Mouse (Mus musculus): ENCODE data around the gene Mfap5.

GRCm38 (mm10) chr6:122560427-122560826, 54.8 kb downstream of the Mfap5 start:
- TF ChIP-seq CTCF (IDR thresholded peaks at IDR 0.05; ENCODE audit: low read depth) (peak; percentile 90), EP300 (IDR thresholded peaks at IDR 0.05; ENCODE audit: low read depth) (no peak)
